Mouse (Mus musculus) bone marrow macrophage, adult 2 months (primary cell): ENCODE results near the gene Nsrp1.

Experiments used
- CTCF ChIP-seq: IDR thresholded peaks from 2 replicates; pipeline ENCODE4 v1.5.1; 2012; ENCODE audit warnings: low read depth, mild to moderate bottlenecking, low read length, moderate library complexity
- POLR2A ChIP-seq: IDR thresholded peaks from 2 replicates; pipeline ENCODE4 v1.6.1; 2012; ENCODE audit warnings: mild to moderate bottlenecking, low read depth, low read length, borderline replicate concordance

DNA sequence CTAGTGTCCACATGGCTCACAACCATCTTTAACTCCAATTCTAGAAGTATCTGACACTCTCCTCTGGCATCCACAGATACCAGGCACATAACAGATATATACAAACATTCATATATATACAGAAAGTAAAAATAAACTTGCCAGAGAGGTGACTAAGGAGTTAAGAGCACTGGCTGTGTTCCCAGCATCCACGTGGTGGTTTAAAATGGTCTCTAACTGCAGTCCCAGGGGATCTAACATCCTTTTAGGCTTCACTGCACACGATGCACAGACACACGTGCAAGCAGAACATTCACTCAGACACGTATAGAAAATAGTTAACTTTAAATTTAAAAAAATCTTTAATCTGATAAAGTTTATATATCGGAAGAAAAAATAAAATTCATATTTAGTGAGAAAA is 16.3 kb downstream of the Nsrp1 start:
- TF ChIP-seq CTCF (no peak), POLR2A (no peak)
